Mouse (Mus musculus): ENCODE measurements around the gene Dhx40.

DNA sequence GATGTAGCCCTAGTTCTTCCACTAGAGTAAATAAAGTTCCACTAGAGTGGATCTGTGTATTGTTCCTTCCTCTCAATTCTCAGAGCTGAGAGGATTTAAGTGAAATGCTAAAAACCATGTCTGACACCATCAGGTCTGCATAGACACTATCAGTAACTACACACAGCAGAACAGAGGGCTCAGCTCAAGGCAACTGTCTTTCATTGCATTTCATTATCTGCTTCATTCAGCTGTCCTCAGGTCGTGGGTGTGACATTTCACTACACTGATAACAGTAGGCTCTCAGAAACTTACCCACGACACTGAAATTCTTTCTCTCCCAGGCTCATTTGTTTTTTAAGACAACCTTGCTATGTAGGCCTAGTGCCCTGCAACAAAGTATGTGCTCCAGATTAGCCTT, 64.9 kb downstream of the Dhx40 start:
- TF ChIP-seq GATA1 (IDR thresholded peaks at IDR 0.05; ENCODE audit: borderline replicate concordance, low read length) = no peak
- no peak for TF ChIP-seq CTCF (IDR thresholded peaks at IDR 0.05; ENCODE audit: low read depth, low read length)
- no peak for TF ChIP-seq POLR2AphosphoS5 (IDR thresholded peaks at IDR 0.05; ENCODE audit: insufficient replicate concordance, low read depth, low read length)

Data from G1E (cell line).